Mouse (Mus musculus) thymus, postnatal 10 days (tissue): ENCODE results near the gene Syn3.
"Not testable (repeated sequence)": the region's sequence is repeated elsewhere in the genome, so short reads cannot be mapped to it uniquely, and the experiment has no call there.

ENCODE experiments used
- DNase-seq, 2 experiments: peaks; one replicate each; pipeline ENCODE4 v3.0.0; 2021; ENCODE audit warnings: low spot score in 2 of 2

Syn3 gene

DNA sequence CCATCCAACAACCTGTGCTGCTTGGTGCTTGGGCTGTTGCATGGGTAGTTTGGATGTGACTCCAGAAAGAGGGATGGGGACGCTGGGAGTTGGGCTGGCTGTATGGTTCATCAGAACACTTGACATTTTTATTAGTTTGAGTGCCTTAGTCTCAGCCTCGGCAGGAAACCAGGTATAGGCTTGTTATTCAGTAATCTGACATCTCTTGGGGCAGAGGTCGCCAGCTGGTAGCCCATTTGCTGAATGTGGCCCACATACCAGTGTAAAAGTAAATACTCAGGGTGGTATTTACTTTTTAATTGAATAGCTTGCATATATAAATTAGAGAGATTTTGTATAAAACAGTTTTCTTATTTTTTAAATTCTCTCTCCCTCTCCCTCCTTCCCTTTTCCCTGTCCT, 343.4 kb downstream of the Syn3 start:
- DNase-seq = no peak

DNA sequence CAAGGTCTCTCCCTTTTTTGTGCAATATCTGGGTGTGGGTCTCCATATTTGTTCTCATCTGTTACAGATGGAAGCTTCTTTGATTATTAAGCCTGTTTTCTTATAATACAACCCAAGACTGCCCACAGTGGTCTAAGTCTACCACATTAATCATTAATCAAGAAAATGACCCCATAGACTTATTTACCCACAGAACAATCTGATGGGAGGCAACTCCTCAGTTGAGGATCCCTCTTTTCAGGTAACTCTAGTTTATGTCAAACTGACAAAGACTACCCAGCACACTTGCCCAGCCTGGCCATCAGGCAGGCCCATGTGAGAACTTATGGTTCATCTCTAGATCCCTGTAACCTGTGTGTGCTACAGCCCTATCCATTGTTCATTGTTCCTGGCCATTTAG, 345.5 kb downstream of the Syn3 start:
- no peak for DNase-seq

DNA sequence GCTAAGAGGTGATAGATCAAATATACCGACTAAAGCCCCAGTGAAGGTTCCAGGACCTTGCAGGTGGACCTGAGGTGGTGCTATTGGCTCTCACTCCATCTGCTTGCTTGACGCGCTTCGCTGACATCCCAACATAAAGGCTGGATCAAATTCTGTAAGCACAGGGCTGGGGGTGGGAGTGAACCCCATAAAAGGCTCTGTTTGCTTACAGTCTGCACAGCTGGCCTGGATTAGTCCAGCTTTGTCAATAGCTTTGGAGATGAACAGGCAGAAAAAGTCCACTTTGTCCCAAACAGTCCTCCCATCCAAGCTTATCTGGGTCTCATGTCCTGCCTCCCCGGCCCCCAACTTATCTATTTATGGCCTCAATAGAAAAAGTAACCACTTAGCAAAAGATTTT, 347.3 kb downstream of the Syn3 start:
- no peak for DNase-seq

DNA sequence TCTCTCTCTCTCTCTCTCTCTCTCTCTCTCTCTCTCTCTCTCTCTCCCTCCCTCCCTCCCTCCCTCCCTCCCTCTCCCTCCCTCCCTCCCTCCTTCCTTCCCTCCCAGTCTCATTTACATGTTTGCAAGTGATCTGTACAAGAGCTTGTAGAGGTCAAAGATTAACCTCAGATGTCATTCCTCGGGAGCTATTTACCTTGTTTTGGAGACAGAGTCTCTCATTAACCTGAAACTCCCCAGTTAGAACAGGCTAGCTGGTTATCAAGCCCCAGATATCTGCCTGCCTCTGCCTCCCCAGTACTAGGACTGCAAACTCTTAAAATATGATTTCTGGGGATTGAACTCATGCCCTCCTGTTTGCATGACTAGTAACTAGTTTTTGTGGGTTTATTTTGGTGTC, 348.6 kb downstream of the Syn3 start:
- no peak for DNase-seq

DNA sequence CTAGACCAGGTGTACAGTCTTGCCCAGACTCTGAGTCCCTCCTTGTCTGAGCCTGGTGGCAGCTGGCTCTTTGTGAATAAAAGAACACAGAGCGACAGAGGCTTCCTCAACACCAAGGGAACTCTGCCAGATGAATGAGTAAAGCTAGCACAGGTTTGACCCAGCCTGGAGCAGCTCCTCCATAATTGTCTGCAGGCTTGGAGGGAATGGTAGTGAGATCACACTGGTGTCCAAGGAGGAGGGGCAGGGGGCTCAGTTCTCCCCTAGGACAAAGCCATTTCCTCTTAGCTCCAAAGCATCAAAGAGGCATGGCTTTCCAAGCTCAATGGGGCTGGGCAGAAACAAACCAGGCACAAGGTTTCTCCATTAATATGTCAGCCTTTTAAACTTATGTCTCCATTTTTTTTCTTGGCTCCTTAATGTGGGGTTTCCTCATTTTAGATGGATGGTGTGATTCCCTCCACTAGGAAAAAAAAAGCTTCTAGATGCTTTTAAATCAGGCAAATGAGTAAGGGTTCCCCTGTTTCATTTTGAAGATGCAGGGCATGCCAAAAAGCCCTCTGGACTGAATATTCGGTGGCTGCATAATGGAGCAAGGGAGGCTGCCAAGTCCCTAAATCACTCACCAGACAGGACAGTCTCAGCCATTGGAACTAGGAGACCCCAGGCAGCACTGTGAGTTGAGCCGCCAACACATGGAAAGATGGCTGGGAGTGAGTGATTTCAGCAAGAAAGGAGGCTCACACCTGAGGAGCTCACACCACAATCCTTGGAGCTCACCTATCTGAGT, 349.5 kb downstream of the Syn3 start:
- no peak for DNase-seq

DNA sequence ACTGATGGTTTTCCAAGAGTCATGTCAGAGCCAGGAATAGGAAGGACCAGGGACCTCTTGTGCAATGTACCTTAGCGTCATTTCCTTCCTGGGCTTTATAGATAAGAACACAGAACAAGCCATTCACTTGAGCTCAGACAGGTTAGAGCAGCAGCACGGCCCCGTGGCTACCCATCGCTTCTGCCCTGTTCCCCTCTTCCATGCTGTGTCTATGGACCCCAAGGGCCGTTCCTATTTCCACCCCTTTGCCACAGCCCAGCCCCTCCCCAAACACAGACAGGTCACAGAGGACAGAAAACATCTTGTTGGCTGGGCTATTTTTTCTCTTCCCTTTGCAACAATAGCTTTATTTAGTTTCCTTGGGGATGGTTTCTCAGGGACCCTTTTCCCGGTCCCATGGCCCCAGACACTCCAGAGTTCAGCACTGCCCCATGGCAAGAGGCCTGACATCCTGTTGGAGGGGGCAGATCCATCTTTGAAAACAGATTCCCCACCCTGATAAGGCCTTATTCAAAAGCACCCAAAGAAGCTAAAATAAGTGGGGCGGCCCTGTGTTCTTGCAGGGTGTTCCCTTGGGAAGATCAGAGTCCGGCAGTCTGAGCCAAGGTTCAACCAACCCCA, 359.5 kb downstream of the Syn3 start:
- no peak for DNase-seq

DNA sequence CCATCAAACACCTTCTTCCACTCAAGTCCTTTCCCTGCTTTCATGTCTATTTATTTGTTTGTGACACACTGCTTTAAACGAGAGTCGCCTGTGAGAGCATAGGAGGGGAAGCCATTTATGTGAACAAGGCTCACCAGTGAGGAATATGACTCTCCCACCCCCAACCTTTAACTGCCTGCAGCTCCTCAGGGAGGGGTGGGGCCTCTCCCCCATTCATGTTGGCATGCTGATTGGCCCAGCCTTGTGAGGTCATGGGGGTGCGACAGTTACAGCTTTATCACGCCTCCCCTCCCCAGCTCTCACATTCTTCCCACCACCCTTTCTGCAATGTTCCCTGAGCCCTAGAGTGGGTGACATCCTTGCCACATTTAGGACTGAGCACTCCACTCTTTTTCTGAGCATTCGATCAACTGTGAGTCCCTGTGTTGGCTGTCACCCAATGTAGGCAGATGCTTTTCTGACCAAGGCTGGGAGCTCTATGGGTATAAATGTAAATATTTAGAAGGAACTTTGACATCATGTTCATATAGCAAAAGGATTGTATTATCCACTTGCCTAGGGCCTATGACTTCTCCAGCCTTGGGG, 361.0 kb downstream of the Syn3 start:
- DNase-seq = no peak

DNA sequence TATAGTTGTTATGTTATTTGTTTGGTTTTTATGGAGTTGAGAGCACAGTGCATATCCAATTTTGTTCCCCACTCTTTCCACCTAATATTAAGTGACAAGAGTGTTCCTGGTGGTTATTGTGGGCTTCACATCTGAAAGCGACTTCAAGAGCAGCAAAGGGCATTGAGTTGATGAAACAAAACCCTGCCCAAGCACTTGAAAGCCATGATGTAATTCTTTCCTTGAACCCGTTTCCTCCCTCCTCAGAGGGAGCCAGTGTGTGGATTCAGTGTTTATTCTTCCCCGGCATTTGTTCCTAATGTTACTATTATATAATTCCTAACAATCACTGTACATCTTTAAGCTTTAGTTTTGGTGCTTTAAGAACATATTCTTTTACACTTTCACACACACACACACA, 361.6 kb downstream of the Syn3 start:
- no peak for DNase-seq

DNA sequence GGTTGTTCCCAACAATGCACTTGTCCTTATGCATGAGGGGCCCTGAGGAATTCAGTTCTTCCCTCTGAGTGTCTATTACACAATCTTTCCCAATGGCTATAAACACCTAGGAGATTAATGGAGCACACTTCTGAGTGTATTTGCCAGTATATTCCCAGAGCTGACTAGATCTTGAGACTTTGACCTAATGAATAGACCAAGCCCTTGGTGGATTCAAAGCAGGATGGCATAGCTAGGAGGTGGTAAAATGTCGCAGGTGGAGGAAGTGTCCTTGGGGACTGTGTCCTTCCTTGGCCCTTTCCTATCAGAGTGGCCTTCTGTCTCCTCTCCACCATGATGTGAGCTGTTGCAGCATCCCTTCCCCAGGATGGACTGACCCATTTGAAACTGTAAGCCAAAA, 362.4 kb downstream of the Syn3 start:
- no peak for DNase-seq

DNA sequence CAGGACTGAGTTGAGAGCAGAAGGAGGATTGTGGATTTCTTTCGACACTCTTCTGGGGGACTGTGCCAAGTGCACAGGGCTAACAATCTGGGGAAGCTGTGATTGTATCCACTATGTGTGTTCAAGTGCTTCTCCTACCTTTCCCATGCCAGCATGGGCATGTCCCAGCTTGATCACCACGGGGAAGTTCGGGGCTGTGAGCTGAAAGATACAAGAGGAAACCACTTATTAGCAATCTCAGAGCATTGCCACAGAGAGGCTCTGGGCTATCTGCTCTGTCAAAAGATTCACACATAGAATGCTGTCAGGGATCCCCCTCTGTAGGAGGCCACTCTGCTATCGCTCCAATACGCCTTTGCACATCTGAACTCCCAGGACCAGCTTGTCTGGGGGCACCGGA, 363.8 kb downstream of the Syn3 start:
- no peak for DNase-seq

DNA sequence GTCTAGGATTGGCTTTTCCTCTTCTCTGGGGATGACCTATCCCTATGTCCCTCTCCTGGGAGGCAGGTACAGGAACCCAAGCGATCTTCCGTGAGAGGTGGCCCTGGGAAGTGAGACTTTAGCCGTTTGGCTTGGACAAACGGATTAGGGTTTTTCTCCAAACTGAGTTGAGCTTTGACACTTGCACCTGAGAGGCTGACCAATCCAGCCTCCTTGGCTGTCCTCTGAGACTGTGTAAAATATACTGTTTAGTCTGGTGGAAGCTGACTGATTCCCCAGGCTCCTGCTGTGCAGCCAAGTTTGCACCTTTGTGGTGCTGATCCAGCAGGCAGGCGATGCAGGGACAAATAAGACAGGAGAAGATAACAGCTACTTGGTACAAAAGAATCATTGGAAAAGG, 364.4 kb downstream of the Syn3 start:
- no peak for DNase-seq

DNA sequence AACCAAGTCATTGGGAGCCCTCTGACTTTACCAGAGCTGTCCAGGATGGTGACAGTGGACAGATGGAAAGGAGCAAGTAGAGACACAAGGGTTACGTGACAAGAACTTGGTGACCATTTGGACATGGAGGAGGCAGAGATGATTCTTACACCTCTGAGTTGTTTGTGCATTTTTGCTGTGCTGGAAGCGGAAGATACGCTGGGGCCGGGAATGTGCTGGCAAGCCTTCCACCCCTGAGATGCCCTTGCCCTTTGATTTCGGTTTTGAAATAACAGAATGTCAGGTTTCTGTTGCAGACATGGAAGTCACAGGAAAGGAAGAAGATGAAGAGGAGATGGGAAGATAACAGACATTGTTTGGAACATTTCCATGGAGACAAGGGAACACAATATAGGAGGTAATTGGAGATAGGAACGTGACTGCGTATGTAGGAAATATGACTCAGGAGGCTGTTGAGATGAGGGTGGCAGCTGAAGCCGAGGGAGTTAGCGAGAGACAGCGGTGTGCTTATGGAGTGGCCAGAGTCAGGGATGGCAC, 366.2 kb downstream of the Syn3 start:
- no peak for DNase-seq

DNA sequence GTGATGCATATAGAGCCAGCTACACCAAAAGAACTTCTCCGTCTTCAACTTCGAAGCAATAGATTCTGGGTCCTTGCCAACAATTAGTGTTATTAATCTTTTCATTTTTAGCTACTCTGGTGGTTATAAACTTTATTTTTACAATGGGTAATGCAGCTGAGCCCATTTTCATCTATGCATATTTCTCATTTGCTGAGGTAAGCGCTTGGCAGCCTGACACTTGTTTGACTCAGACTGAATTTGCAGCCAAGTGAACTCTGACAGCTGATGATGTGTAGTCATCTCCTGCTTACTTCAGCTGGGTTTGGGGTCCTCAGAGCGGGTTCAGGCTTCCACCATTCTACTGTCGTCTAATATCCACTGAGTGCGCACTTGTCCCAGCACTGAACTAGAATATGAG, 369.6 kb downstream of the Syn3 start:
- DNase-seq = no peak

DNA sequence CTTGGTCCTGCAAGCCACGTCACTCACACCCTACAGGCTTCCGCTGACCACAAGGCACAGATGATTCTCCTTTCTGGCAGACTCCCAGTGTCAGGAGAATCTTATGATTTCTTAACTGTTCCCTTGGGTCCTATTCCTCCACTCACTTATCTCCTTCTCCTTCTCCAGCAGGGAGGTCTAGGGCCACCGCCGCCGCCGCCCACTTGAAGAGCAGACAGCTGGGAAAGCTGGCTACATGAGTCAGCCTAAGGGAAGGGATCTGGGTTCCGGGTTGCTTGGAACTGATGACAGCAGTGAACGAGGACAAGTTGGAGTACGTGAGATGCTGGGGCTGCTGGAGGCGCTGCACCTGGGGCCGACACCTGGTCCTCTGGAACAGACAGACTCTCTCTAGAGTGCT, 372.2 kb downstream of the Syn3 start:
- DNase-seq = no peak

DNA sequence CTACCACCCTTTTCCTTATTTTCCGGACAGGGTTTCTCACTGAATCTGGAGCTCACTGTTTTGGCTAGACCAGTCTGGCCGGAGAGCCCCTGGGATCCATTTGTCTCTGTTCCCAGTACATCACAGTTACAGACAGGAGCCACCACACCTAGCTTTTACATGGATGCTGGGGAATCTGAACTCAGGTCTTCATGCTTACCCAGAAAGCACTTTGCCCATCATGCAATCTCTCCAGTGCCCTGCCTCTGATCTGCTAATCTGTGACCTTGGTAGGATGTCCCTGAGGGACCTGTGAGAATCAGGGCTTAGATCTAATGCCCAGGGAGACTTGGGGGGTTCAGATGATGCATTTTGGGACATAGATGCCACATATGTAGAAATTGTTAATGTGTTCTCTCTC, 373.3 kb downstream of the Syn3 start:
- DNase-seq = no peak

DNA sequence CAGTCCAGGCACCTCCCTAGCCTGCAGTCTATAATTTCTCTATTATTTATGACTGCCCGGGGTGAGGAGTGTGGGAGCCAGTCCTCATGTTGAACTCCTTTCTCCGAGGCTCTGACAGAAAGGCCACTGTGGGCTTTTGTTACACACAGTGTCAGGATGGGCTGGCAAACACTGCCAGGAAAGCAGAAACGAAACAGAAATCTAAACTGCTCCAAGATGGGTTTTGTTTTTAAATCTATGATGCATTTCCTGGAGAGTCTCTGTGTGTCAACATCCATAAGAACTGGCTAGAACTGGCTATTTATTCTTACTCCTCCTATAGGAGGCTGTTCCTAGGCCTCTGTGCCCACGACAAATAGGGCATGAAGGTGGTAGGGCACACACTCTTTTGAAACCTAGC, 374.6 kb downstream of the Syn3 start:
- no peak for DNase-seq

DNA sequence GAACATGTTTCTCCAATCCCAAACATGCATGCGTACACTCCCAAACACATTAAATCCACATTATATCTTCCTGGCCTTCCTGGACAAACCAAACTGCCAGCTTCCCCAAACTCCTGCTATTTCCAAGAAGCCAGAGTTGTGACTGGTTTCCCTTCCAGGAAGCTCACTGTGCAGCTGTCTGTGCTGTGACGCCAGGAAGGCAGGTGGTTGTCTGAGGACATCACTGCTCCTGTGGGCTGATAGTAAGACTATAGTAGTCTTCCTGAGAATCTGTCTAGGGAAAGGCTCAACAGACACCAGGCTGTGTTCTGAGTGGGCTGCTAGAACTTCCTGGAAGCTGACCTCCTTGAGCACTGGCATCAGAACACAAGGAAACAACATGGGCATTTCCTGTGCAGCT, 375.5 kb downstream of the Syn3 start:
- DNase-seq = no peak

DNA sequence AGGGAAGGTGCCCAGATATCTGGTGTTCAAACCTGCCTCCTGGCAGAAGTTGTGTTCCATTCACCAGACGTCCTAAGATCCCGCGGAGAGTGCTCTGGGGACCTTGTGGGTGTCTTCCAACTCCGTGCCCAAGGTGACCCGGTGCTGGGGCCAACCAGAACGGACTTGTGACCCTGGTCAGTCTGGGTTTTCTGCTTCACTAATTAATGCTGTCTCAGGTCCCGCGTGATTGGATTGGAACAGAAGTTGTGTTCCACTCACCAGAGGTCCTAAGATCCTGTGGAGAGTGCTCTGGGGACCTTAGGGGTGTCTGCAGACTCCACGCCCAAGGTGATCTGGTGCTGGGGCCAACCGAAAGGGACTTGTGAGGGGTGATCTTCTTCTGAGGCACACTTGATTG, 376.2 kb downstream of the Syn3 start:
- not testable (repeated sequence) for DNase-seq

DNA sequence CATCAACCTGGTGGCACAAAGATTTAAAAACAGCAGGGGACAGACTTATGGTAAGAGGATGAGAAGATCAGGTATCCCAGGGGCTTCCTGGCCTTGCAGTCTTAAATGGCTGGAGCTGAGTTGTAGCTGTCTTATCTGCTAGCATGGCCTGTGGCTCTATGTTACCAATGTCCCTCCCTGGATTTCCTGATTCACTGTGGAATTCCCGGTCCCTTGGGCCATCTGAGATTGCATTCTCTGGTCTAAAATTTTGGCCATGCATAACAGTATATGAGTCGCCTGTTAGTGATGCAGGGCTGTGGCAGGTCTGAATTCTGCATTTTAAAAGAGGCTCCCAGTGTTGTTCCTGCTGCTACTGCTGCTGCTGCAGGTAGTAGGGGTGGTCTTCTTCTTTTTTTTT, 382.4 kb downstream of the Syn3 start:
- no peak for DNase-seq

DNA sequence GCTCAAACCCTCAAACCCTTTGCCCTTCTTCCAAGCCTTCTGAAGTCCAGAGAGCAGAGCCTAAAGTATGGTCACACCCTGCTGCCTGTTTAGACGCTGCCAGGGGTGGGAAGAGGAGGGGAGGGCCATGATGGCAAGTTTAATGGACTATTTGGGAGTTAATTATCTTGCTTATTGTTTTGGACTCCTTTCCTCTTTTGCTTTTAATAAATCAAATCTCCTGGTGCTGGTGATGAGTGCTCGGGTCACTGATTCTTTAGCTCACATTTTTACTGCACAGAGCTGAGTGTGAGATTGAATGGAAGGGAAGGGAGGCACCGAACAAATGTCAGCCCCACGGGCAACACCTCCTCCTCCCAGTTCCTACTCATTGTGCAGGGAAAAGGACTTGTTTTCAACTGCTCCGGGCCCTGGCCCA, 384.3 kb downstream of the Syn3 start:
- no peak for DNase-seq

DNA sequence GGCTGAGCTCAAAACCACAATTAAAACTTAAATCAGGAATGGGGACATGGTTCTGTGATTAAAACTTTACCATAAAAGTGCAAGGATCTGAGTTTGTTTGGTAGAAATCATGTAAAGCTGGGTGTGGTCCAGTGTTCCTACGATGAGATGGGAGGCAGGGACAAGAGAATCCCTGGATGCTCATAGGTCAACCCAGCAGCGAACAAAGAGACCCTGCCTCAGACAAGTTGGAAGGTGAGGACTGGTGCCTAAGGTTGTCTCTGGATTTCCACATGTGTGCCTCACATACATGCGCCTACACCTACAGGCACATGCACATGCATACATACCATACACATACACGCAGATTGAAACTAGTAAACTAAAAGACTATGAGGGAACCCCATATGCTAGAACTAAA, 389.9 kb downstream of the Syn3 start:
- DNase-seq = no peak

DNA sequence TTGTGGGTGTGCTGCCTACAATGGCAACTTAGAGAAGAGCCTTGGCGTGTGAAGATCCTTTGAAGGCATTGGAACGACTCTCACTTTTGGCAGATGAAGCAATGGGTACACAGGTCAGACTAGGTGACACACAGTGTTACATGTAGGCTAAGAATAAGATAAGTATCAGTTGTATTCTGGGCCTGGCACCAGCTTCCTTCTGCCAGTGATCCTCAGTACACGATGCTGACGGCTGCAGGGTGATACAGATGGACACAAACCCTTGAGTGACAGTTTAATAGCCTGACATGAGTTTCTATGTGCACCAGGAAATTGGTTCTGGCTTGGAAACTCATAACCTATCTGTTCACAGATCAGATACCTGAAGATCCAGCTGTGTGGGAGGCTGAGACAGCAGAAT, 391.0 kb downstream of the Syn3 start:
- no peak for DNase-seq

DNA sequence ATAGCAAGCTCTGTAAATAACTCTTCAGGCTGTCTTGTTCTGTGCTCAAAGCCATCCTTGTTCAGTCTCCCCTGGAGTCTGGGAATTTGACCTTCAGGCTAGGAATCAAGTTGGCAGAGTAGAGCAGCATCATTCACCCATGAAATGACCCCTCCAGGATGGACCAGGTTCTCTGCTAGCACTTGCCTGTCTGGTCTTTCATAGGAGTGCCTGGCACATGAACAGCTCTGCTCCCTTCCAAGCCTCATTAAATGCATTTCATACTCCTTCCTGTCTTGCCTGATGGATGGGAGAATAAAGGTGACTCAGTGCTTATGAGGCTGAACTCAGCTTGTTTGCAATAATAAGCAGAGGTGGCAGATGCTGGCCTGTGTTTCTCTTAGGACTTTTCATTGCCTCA, 394.7 kb downstream of the Syn3 start:
- no peak for DNase-seq
